Mouse (Mus musculus): ENCODE measurements around the gene D430041D05Rik.
"Not testable (repeated sequence)": the region's sequence is repeated elsewhere in the genome, so short reads cannot be mapped to it uniquely, and the experiment has no call there.

D430041D05Rik gene

DNA sequence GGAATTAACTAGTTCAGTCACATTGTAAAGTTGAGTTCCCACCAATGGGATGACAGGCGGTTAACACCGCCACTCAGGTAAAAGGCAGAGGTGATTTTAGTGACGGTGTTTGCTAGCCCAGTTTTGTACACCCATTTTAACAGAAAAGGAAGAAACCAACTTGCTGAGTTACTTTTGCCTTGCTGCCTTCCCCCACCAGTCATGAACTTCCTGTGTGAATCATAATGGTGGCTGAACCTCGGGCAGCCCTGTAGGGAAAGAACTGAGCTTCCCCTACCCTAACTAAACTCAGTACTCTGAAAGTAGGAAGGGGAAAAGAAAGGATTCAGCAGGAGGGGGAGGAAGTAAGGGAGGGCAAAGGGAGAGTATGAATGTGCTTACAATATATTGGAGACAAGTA, 300.8 kb downstream of the D430041D05Rik start:
- DNase-seq = no peak

- DNase-seq = no peak
Measured at GRCm38 (mm10) chr2:104109528-104109927, 301.3 kb downstream of the D430041D05Rik start.

DNA sequence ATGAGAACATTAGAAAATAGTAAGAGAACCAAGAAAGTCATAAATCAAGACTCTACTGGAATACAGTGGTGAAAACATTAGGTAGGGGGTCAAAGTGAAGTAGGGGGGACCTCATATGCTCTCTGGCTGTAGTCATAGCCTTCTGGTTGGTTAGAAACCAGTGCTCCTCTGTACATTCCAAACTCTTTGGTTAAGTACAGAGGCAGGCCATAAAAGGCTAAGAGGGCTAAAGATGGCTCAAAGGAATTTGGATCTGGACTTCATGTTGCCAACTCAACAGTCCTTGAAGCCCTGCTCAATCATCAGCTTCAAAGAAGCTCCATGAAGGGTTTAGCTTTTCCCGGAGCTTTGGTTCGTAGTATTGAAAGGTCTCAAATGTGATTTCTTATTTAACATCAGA, 301.8 kb downstream of the D430041D05Rik start:
- not testable (repeated sequence) for DNase-seq

- no peak for DNase-seq
Measured at GRCm38 (mm10) chr2:104104800-104105199, 306.0 kb downstream of the D430041D05Rik start.

GRCm38 (mm10) chr2:104099946-104100345, 310.9 kb downstream of the D430041D05Rik start:
- no peak for DNase-seq

- no peak for DNase-seq
Measured at GRCm38 (mm10) chr2:104099231-104099585, 311.6 kb downstream of the D430041D05Rik start.

DNA sequence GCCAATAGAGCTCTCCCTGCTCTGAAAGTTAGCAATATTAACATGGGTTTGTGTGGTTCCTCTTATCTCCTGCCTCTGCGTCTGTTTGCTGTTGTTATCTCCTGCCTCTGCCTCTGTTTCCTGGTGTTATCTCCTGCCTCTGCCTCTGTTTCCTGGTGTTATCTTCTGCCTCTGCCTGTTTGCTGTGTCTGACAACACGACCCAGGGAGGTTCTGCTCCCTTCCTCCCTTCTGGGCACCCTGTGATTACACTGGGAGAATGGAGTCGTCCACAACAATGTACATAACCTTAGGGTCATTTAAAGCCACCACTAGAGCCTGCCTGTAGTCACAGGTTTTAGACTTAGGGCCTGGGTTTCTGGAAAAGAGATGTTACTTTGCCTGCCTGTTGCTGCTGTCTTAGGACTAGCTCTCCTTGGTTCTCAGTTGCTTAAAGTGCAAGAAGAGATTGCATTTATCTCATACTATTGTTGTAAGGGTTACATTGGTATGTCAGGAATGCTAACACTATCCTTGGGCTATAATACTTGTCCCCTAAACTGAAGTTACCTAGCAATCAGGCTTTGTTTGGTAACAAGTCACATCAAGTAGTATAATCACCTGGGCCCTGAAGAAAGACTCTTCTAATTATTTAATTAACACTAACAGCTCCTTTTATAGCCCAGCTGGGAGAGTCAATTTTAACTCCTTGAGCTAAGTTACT, 312.1 kb downstream of the D430041D05Rik start:
- no peak for DNase-seq

DNA sequence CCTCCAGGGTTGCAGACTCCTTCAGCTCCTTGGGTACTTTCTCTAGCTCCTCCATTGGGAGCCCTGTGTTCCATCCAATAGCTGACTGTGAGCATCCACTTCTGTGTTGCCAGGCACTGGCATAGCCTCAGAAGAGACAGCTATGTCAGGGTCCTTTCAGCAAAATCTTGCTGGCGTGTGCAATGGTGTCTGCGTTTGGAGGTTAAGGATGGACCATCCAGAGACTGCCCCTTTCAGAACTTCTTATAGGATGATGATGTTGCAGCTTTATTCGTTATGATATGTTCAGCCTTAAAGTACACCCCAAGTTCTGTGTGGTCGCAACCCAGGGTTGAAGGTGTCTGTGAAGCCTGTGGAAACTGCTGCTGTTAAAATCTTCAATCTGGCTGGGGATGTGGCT, 313.4 kb downstream of the D430041D05Rik start:
- not testable (repeated sequence) for DNase-seq

DNA sequence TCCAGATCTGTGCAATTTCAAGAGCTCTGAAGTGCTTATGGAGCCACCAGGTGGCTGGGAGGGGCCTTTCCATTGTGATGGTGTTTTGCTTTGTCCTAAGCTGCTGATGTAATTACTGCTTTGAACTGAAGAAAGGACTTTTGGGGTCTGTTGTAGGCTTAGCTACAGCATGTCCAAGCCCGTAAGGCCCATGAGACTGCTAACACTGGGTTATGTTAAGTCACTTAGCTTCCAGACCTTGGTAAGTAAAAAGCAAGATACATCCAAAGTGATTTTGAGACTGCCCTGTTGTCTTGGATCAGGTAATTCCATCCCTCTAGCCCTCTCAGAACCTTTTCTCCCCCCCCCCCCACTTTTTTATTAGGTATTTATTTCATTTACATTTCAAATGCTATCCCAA, 314.0 kb downstream of the D430041D05Rik start:
- DNase-seq = not testable (repeated sequence)

- peak; percentile 27 for DNase-seq
Measured at GRCm38 (mm10) chr2:104096256-104096655, 314.6 kb downstream of the D430041D05Rik start.

DNA sequence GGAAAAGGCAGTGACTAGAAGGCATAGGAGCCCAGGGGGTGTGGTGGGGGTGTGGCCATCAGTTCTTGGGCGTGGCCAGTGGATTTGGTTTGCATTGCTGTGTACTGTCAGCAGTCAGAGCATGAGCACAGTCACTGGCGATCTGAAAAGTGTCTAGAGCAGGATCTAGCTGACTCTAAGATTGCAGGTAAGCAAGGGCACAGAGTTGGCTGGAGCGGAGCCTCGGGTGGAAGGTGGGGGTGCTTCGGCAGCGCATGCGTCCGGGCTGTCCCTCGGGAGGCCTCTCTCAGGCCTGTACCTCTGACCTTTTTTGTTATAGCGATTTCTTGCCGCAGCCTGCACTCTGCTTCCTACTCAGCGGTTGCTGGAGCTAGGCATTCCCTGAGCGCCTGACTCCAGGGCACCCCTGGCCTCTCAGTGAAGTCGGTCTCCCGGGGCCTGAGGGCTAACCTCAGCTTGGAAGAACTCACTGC, 315.0 kb downstream of the D430041D05Rik start, which contains the start of gene Cd59a:
TSS of gene Cd59a (plus strand) at position 61 of the 473 bp plus-strand sequence.
- DNase-seq = peak; percentile 93

DNA sequence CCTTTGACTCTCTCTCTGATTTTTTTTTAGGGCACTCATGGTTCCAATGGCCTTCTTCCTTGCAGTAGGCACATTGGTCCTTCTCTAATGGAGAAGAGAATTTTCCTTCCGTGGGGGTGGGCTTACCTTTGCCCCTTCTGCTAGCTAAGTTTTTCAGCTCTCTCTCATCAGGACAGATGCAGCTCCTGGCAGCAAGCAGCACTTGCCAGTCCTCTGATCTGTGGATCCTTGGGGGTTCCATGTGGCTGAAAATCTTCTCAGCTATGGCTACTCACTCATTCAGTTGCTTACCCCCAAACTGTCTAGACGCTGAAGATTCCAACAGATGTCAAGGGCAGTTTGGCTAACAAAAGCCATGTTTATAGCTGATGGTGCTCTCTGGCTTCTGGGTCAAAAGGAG, 317.5 kb downstream of the D430041D05Rik start:
- DNase-seq = no peak
